Mouse (Mus musculus) lung, postnatal 36 days (tissue): ENCODE results near the gene Arhgef26.
A peak's percentile ranks its signal among the peaks of the same experiment; 100 is the strongest.

ENCODE experiments used
- DNase-seq: peaks from one replicate; pipeline ENCODE4 v3.0.0; 2022; ENCODE audit warnings: mixed read lengths

Arhgef26 gene

DNA sequence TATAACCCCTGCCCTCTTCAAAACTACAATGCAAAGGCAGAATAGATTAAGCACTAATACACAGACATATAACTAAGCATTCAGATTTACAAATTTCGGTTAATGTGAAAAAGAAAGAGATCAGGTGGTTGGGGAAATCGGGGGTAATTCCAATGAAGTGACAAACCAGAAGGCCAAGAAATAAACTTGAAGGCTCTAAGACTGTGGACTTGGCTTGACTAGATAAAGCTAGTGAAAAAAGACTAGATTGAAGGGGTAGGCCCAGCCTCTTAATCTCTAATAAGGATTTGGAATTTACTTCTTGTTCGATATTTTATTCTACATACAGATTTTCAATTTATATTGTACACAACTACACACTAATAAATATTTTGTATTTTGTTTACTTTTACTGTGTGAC, at the start of gene Arhgef26:
Gene Arhgef26 (plus strand): TSS at position 301 of the 400 bp plus-strand sequence.
- DNase-seq = no peak

DNA sequence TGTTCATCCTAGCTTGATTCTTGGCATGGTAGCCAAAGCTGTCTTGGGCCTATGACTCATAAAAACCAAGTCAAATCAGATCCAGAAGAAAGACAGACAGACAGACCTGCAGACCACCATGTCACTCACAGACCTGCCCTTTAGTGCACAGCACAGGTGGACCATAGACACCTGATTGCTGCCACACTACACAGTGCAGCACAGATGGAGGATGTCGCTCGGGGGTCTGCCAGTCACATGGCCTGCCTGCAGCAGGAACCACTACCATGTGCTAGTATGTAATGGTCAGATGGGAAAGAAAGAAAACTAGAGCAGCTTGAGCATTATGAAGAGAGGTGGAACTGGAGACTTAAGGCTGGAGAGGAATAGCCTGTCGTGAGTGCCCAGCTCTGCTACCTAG, 27.7 kb upstream of the Arhgef26 start:
- no peak for DNase-seq

DNA sequence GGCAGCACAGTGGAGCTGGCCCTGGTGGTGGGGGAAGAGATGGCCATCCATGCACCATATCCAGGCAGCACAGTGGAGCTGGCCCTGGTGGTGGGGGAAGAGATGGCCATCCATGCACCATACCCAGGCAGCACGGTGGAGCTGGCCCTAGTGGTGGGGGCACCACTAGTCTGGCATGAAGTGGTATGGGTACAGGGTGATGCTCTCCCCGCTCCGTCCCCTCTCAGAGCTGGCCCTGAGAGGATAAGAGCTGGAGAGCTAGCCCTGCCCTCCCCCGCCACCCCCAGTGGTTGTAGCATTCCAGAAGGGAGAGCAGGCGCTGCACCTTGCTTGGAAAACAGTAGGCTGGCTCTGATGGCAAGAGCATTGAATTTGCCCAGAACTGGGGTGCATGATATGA, 26.9 kb upstream of the Arhgef26 start:
- no peak for DNase-seq

DNA sequence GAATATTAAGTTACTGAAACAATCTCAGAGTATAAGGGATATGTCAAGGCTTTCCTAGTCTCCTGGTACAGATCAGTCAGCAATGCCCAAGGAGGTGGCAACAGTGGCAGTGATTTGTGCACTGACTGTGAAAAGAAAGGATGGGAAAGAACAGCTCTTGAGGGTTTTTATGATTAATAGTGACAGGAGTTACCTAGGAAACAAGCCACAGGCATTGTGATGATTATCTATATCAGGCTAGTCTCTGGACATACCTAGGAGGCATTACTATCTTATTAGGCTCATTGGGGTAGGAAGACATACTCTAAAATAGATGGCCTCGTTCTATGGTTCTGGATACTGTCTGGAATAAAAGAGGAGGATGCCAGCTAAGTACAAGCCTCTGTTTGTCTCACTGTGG, 13.4 kb upstream of the Arhgef26 start:
- no peak for DNase-seq

DNA sequence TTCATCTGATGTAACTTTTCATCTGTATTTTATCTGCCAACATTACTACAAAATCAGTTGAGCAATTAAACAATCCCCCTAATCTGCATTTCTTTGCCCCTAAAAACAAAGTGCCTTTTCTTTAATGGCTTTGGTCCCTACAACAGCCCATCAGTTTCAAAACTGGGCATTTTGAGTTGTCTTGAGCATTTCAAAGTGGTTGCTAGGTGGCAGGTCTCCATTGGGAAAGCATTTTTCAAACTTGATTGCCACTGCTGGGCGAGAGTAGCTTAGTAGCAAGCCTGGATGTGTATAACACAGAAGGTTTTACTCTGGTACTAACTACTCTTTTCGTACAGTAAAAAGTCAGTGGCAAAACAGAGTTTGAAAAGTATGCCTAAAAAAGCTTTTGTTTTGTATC, 10.2 kb upstream of the Arhgef26 start:
- DNase-seq = no peak

DNA sequence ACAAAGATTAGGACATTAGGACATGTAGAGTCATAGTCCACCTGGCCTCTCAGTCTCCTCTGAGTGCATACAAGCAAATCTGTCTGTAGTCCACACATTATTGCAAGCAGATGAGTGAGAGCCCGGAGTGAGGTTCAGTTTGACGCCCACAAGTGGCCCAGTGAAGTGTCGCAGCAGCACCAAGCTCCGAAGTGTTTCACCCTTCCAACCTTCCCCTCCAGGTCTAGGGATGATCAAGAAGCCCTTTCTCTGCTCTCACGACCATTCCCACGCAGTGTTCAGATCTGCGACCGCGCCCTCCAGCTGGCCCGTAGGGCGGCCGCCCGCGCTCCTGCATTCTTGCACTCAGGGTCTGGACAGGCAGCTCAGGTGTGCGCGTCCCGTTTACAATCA, 313 bp downstream of the Arhgef26 start:
- no peak for DNase-seq

DNA sequence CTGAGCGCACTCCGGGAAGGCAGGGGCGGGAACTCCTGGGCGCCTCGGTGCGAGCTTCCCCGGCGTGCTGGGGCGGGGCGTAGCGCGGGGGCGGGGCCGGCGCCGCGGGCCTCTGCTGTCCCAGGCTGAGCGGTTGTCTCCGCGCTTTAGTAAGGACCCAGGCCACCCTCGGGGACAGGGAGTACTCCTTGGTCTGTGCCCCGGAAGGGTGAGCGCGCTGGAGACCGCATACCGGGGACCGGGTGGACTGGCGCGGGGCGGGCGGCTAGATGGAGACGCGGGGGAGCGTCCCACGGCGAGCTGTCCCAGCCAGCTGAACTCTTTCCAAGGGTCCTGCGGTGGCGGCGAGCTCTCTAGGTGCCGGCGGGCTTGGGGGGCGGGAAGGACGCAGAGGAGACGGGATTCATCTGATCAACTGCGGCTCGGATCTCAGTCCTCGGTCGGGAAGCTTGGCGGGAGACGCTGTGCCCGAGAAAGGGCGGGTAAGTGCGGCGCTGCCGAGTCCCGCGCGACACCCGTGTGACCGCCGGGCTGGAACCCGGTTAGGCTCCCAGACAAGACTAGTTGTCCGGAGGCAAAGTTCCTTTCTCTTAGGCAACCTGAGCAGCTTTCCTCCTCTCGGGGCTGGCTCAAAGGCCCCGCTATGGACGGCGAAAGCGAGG, 841 bp downstream of the Arhgef26 start:
- peak; percentile 87 for DNase-seq

DNA sequence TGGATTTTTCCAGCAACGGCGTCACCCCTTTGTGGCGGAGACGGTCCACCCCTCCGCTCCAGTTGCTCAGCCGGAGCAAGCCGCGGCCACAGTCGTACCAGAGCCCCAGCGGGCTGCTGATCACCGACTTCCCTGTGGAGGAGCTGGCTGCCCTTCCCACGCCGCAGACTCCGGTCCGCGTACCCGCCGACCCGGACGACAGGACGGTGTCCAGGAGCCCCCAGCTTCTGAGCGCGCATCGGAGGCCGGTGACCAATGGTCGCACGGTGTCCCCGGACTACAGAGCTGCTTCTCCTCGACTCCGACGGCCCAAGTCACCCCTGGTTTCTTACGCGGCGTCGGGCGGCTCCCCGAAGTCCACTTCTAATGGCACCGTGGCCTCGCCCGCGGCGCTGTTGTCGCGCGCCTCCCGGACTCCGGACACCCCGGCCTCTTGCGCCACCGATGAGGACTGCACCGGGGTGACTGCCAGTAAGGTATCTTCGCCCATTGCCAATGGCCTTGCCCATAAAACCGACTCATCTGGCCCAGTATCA, 1.4 kb downstream of the Arhgef26 start:
- DNase-seq = peak; percentile 73

DNA sequence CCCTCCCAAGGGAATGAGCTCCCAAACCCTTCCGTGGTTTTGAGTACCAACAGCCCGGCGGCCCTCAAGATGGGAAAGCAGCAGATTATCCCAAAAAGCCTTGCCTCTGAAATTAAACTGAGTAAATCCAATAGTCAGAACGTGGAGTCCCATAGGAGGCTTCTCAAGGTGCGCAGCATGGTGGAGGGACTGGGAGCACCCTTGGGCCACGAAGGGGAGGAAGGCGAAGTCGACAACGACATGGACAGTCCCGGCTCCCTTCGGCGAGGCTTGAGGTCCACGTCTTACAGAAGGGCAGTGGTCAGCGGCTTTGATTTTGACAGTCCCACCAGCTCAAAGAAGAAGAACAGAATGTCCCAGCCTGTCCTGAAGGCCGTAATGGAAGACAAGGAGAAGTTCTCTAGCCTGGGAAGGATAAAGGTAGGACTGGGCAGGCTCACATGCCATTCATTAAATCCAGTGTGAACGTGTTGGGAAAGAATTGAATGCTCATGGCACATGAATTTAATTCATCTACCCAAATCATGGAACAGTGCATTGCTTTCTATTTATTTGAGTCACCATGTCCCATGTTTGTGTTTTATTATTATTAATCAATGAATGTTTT, 2.1 kb downstream of the Arhgef26 start:
- DNase-seq = no peak

DNA sequence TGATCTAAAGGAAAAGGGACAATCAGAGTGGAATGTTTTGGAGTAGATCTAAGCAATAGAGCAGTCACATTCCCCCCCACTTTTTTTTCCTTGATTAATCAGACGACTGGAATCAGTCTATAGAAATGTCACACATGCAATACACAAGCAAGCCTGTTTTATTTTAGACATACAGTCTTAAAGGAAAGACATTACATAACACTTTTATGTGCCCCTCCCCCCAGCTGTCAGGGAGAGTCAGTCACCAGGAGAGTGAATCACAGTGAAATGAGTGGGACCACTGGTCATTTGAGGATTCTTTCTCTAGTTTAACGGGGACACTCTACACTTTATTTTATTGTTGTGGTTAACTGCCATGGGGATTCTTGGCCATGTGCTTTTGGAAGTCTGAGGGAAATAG, 2.7 kb downstream of the Arhgef26 start:
- DNase-seq = peak; percentile 82

DNA sequence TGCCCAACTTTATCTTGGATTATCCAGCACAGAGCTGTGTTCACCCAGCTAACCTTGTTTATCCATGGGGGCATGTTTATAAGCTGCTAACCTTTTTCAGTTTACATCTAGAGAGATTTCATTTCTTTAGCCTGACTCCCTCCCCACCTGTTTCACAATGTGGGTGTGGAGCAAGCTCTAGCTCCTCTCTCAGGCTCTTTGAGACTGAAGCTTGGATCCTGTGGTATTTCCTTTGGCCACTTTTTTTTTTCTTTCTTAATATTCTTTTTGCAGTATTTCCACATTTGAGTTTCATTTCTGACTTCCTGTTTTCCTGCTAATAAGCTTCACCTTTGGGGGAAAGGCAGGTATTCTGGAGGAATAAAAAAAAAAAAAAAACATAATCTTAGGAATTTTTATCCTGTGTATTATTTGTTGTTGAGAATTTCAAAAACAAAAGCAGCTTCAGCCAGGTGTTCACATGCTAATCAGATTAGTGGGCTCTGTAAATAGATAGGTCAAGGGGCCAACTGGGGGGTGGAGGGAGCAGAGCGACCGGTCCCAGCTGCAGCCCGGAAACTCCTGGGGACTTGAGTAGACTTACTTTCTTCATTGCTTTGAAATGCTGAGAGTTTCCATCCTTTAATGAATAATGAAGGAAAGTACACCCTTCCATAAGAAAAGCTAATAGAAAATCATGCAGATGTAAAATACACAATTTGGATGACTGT, 3.5 kb downstream of the Arhgef26 start:
- DNase-seq = peak; percentile 42

DNA sequence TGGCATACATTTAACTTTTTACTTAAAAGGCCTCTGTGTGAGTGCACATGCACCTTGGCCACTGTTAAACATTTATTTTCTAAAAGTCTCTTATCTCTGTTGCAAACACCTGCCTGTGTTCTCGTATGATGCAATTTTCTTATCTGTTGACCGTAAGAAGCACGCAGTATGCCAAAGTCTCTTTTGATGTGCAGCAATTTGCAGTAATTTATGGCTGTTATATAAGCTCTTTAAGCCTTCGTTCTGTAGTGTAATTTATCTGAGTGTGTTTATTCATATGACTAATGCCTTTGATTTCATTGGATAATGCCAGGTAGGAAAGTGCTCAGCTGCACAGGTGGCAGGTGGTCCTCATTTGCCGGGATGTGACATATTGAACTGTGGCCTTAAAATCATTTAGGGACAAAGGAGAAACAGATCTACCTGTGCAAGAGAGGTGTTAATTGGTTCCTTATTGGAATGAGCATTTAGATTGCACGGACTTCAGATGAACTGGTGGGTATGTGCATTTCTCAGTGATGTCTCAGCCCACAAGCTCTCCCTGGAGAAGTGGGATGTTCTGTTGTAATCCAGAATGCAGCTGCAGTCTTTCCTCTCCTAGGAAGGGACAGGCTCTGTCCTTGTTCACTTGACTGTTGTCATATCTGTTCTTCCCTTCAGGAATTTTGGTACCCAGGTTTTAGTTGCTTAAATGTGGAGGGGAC, 10.5 kb downstream of the Arhgef26 start:
- DNase-seq = no peak

DNA sequence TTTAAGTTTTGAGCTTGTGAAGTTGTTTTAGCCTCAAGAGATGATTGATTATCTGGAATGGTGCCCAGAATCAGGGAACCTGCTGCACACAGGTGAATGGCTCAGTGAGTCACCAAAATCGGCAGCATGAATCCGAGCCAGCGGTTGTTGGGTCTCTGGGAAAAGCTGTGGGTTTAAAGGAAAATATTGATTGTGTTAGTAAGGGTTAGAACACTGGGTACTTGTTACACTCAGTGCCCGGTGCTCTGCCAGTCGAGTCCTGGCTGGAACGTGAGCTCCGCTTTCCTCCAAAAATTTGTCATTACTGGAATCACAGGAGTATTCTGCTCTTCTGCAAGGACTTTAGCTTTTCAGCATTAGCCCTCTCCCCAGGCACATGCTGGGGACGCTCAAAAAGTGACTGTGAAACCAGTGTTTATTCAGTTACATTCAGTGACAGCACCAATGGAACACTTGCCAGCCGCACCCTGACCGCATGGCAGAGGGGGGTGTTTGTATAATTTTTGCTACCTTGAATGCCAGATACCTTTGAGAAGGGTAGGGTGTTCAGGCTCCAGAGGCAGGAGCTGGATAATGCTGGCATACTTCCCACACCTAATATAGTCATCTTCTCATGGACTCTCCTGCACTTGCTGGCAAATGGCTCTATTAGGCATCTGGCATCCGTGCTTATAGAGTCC, 11.2 kb downstream of the Arhgef26 start:
- peak; percentile 68 for DNase-seq

DNA sequence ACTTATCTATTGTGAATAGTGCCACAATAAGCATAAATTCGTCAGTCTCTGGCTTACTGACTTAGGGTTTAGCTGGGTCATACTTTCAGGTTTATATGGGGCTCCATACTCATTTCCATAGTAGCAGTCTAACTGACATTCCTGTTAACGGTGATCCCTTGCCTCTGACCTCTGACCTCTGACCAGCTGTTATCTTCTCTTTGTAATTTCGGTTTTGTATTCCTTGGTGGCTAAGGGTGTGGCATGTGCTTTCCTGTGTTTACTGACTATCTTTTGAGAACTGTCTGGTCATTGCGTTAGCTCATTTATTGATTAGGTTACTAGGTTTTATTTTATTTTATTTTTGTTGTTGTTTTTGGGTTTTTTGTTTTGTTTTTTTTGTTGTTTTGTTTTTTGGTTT, 13.9 kb downstream of the Arhgef26 start:
- DNase-seq = peak; percentile 34

DNA sequence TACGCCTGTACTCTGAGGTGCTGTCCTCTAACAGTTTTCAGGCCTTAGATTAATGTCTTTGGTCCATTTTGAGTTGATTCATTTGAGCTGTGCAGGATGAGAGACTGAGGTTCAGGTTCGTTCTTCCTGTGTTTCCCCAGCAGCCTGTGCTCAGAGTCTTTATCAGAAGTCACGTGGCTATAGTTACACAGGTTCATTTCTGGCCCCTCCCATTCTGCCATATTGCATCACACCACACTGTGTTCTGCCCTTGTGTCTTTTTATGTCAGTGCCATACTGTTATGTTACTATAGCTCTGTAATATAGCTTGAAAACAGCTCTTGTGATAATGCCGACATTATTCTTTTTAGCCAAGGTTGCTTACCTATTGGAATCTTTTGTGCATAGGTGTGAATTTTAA, 14.7 kb downstream of the Arhgef26 start:
- no peak for DNase-seq

DNA sequence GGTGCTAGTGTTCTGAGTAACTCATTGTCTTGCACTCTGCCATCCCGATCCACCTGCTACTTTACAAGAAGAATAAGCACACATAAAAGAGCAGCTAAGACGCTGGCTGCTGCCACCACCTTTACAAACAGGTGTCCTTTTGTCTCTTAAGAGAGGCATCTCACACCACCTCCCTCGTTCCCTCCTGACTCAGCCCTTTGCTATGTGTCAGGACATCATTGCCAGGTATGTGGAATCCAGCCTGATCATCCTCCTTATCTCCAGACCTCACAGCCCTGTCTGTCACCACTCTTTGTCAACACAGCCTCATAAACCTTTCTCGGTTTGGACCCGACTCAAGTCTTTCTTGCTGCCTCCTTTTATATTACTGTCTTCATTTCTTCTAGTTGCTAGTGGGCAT, 29.7 kb downstream of the Arhgef26 start:
- no peak for DNase-seq

DNA sequence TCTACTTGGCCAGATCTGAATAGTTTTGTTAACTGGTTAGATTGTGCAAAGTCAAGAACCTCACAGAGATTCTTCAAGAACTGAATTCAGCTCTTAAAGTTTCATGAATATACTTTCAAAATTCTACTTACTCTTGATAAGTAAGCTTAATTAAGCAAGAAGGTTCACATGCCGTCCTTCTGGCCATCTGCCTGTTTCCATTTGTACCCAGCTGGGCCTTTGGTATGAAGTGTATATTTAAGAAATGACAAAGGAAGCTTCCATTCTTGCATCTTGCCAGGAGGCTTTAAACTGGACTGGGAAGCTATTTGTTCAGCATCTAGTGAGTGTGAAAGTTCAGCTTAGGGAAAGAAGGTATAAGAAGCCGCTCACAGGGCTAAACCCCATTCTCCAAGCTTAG, 34.7 kb downstream of the Arhgef26 start:
- DNase-seq = peak; percentile 74

DNA sequence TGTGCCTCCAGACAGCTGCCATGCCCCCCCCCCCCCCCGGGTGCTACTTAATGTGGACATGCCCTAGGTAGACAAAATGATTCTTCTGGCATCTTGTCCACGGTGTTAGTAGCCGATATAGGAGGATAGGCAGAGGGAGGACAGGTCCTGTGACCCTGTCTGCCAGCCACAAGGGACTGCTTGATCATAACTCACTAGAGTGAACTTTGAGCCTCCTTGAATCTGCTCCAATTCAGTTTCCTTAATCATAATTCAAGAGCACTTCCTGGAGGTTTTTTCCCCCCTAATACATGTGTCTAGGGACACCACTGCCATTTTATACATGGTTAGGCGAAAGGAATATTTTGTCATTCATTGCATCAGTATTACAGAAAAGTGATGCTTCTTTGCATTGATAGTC, 36.2 kb downstream of the Arhgef26 start:
- peak; percentile 27 for DNase-seq

DNA sequence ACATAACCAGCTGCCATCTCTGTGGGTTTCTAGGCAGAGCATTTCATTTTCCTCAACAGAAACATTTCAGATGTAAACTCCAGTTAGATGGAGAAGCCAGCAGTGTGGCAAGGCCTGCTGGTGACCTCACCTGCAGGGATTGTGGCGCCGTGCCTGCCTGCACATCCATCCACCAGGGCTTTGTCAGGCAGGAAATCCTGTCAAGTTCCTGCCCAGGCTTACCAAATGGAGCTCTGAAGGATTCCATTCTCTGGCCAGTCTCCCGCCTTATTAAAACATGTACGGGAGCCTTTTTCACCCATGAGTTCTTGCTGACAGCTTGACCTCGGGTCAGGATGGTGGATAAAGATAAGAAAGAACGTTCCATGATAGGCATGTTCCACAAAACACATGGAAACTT, 36.7 kb downstream of the Arhgef26 start:
- DNase-seq = peak; percentile 83

DNA sequence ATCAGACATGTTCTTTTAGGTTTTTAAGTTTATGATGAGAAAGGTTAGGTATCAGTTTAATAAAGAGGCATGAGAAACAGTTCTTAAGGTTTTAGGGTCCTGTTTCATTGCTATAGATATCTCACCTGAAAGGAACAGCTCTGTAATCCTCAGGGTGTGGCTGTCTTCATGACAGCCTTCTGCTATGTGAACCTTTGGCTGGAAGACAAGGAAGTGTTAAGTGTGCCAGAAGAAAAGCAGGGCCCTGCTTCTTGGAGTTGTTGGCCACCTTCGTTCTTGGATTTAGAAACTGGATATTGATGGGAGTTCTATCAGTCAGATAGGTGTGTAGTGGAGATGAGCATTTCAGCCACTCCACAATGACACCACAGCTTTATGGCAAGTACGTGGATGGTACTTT, 38.6 kb downstream of the Arhgef26 start:
- DNase-seq = no peak

DNA sequence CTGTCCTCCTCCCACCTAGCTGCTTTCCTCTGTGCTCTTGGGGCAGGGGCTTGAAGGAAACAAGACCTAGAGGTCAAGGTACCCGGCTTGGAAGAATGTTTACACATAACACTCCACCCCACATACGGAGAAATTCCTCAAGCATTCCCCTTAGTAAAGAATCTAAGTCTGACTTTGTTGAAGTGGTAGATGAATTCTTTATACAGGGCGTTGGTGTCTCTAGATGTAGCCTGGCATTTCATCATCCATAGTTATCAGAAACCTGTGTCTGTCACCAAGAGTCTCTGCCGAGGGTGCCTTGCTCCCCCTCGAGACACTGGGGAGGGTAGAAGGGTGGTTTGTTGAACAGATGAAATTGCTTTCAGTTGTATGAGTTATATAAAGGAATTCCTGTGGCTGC, 41.8 kb downstream of the Arhgef26 start:
- peak; percentile 33 for DNase-seq

DNA sequence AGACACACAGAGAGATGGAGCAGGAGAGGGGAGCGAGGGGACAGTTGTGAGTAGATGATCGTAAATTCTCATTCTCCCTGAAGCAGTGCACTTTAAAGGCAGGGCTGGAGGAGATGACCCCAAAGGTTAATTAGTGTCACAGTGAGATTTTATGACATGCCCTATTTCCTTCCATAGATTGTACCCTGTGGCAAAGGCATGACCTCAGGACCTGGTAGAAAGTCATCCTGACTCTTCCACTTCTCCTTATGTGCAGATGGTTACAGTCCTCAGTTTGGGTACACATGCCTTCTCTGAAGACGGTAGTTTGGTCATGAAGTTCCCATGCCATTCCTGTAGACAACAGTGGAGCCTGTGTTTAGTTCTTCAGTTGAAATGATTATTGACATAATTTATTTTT, 42.3 kb downstream of the Arhgef26 start:
- DNase-seq = no peak

DNA sequence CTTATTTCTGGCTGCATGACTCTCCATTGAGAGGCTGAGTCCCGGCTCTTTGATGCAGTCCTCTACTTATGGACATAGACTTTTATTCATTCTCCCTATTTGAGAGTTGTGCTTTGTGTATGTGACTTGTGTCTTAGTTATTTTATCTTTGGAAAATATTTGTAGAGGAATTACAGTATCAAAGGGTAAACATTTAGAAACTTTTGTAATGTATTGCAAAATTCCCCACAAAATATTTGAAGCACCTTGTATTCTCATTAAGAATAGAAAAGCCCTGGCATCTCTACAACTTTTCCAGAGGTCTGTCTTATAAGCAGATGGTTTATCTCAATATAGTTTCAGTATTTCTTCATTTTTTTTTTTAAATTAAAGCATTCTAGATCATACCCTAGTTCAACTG, 44.7 kb downstream of the Arhgef26 start:
- no peak for DNase-seq
